Mouse (Mus musculus) kidney, adult 18-20 months (tissue): ENCODE results near the gene Gpsm1.
A peak's percentile ranks its signal among the peaks of the same experiment; 100 is the strongest.

ENCODE experiments used
- DNase-seq: peaks from one replicate; pipeline ENCODE4 v3.0.0; 2021

The Gpsm1 gene

DNA sequence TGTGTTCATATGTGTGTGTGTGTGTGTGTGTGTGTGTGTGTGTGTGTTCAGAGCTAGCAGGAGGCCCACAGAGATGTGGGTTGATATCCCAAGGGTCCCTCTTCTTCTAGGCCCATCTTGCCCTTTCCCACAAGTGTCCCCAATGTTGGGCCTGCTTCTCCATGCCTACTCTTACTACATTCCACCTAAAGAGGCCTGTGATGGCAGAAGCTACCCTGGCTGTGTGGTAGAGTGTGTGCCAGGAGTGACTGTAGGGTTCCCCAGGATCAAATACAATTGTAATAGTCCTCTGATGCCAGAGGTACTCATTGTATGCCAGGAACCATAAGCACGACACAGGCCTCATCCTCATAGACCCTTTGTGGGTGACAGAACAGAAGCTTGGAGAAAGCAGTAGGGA, 1.9 kb upstream of the Gpsm1 start:
- DNase-seq = no peak

DNA sequence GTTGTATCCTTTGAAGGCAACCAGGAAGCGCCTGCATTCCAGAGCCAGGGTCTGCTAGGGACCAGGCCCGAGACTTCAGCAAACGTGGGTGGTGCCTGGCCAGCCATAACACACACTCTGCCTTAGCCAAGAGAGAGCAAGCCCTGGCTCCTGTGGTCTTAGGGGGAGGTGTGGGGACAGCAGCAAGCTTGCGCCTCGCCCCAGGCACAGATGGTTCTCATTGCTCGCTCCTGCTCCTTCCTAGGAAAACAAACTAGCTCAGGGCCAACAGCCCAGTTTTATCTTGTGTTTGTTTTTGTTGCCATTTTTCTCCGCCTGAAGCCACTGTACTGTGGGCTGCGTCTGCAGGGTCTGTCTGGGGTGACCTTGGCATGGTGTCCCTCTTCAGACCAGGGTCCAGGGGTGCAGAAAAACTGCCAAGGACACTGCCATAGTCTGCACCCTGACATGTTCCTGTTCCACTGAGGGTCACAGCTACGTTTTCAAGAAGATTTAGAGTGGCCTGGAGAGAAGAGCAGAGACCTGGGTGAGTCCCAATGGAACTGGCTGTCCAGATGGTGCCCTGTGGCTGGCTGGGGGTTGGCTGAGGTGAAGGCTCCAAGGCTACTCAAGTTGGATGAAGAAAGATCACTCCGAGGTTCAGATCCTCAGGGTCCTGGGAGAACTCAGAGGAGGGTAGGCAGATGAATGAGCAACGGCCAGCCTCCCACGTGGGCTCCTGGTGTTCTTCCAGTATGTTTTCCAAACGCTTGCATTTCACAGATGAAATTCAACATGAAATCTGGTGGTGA, 839 bp upstream of the Gpsm1 start:
- DNase-seq = peak; percentile 41

DNA sequence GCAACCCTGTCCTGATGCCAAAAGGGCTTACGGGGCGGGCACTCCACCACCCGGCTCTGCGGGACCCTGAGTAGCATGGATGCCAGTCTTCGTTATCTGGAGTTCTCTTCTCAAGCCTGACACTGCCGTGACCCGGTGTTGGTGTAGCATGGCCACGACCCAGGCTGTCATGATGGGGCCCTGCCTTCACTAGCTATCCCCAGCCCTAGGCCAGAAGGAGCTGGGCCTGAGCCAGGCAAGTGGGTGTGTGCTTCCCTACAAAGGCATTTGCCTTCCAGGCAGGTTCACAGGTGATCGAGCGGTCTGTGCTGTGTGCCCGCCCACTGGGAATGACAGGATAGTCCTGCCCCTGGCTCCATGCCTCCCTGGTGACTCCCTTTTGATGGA, 603 bp downstream of the Gpsm1 start:
- DNase-seq = peak; percentile 57

DNA sequence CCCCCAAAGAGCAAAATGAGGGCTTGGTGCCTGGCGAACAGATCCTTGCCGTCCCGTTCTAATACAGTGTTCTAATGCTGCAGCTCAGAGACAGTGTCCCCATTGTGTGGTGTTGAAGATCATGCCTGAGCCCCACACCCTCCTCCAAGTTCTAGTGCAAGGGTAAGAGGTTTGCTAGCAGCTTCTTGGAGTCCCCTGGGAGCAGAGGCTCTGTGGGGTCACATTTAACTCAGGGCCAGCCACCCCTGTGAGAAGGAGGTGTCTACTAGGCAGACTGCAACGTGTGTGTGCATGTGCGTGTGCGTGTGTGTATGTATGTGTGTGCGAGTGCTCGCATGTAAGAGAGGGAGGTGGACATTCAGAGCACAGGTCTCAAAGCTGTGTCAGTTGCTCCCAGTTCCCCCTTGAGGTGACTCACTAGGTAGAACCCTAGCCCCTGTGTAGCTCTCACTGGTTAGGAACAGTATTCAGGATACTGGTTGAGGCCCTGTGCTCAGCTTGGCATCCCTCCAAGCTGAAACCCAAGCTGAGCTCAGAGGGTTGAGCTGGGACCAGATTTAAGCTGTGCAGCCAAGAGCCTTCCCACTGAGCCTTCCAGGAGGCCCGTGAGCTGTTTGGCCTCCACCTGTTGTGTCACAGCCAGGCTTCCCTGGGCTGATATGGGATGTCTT, 1.4 kb downstream of the Gpsm1 start:
- DNase-seq = no peak

DNA sequence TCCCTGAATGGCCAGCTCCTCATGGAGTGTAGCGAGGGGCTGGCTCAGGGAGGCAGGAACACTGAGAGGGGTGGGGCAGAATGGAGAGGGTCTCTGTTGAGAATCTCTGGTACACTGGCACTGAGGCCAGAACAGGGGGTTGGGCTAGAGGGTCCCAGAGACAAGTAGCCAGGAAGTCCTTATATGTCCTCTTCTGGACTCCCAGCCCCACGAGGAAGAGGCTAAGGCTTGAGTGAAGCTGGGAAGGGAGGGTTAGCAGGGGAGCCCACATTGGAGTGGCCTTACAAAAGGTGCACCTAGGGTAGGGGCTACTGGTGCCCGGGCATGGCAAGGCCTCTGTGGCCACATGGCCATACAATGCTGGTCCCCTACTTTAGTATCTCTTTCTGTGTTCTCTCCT, 2.1 kb downstream of the Gpsm1 start:
- no peak for DNase-seq

DNA sequence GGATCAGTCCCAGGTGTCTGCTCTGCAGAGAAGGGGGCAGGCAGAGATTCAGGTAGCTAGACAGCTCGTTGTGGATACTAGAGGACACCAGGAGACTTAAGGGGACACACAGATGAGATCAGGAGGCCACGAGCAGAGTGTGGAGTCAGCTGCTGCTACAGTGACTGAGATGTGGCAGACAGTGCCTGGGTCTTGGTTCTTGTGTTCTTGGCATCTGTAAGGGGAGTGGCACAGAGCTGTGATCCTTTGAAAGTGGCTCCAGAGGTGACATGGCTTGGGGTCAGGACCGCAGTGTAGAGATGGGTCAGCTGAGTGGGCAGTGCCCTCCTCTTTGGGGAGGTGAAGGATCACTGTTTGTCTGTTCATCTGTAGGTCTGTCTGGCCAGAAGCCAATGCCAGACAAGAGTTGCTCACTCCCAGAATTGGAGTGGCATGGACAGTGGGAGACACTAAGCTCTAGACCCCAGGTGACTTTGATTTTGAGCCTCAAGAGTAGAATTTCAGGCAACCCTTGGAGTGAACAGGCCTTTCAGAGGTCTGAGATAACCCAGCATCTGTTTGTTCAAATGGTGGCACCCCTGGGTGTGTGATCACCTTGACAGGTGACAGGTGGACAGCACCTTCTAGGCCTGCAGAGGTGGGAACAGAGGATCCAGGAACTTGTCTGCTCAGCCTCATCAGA, 2.8 kb downstream of the Gpsm1 start:
- DNase-seq = no peak

DNA sequence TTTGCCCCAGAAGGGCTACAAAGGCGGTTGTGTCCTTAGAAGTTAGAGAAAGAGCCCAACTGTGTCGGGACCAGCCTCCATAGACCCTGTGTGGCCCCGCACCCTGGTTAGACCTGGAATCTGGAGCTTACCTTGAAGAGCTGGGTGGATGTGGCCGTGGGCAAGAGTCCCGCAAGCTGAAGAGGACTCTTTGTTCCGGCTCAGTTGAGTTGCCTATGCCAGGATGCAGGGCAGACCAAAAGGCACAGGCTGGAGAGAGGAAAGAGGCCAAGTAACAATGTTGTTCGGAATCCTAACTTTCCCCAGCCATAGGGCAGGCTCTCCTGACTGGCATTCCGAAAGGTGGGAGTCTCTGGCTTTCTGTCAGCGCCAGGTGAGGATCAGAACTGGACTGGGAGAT, 3.8 kb downstream of the Gpsm1 start:
- no peak for DNase-seq

DNA sequence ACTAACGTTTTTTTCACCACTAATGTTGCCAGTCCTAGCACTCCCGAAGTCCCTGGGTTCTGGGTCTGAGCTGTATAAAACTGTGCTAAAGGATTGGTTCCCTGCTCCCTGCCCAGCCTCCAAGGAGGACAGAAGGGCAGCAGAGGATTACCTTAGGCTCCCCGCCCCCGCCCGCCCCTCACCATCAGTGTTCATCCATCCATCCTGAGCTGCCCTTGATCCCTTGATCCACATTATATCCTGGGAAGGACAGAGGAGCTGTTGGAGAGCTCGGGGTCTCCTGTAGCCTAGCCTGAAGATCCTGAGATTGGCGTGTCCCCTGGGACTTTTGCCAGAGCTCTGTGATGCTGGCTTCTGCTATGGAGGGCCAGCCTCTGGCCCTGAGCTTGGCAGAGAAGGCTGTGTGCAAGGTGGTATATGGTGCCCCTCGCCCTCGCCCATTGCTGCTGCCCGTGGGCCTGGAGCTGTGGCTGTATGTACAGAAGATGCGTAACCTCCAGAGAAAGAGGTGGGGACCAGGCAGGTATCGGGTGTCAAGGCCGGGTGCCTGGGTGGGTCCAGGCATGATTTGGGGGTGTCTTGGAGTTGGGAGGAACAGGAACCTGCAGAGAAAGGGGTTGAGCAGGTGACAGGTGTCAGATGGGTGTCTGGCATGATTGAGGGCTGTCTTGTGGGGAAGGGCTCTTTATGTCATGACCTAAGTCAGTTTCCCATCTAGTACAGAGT, 4.4 kb downstream of the Gpsm1 start:
- no peak for DNase-seq

DNA sequence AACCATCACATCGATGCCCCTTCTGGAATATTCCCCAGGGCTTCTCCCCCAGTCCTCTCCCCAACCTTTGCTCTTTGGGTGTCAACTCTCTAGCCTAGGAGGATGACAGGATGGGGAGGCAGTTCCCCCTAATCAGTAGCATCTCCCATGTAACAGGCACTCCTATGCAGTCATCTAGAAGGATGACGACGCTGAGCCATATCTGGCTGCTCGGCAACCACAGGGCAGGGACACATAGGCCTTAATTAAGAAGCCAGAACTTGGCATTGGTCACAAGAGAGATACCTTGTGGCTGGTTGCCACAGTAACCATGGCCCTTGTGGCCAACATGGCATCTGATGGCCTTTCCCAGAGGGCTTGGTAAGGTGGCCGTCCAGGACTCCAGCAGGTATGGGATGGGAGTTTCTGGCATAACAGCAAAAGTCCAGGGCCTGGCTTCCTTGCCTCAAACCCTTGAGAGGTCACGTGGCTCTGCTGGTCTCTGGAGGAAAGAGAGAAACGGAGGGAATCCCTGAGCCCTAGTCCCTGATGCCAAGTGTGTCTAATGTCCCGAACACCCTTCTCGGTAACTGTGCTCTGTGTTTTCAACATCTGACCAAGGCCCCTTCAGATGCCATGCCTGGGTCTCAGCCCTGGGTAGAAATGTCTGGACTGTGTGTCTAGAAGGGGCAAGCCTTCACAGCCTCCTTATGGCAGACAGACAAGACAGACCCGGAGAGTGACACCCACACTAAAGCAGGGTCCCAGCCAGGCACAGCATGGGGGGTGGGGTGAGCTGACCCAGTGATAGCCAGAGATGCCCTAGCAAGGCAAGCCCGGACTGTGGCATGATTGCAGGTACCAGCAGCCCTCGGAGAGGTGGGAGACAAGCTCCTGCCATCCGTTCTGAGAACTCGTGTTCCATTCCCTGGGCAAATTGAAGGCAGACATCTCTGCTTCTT, 5.2 kb downstream of the Gpsm1 start:
- no peak for DNase-seq

DNA sequence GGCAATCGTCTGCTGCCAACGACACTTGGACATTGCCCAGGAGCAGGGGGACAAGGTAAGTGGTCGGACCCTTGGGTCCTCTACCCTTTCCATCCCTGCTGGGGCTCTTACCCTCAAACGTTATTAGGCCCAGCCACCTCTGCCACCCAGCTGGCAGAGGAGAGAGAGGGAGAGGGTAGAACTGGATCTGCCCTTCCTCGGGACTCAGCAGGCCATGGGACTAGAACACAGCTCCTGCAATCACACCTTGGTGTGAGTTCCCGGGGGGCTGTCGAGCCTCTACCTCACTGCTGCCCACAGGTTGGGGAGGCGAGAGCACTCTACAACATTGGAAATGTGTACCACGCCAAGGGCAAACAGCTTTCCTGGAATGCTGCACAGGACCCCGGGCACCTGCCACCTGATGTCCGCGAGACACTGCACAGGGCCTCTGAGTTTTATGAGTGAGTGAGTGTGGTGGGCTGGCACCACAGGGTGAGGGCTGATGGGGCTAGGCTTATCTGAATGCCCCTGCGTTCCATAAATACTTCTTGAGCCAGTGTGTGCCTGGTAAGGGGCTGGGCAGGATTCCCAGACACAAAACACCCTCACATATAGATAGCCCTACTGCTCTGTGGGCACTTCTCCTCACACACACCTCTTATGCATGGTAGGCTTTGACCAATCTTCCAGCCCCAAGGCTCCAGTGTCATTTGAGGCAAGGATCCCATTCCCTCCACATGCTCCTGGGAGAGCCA, 8.4 kb downstream of the Gpsm1 start:
- no peak for DNase-seq

DNA sequence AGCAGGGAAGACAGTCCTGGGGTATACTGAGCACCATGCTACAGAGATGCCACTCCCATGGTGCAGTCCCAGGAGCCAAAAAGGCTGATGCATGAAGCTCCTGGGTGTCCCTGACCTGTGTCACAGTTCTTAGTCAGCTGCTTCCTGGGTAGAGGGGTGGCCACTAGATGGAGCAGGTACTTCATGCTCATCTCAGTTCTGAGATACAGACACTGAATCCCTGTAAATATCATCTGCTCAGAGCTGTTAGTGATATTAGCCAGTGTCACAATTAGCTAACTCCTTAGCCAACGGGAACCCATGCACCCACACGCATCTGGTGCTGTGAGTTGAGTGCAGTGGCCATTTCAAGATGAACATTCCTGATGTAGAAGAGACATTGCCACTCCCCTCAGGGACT, 9.6 kb downstream of the Gpsm1 start:
- no peak for DNase-seq

DNA sequence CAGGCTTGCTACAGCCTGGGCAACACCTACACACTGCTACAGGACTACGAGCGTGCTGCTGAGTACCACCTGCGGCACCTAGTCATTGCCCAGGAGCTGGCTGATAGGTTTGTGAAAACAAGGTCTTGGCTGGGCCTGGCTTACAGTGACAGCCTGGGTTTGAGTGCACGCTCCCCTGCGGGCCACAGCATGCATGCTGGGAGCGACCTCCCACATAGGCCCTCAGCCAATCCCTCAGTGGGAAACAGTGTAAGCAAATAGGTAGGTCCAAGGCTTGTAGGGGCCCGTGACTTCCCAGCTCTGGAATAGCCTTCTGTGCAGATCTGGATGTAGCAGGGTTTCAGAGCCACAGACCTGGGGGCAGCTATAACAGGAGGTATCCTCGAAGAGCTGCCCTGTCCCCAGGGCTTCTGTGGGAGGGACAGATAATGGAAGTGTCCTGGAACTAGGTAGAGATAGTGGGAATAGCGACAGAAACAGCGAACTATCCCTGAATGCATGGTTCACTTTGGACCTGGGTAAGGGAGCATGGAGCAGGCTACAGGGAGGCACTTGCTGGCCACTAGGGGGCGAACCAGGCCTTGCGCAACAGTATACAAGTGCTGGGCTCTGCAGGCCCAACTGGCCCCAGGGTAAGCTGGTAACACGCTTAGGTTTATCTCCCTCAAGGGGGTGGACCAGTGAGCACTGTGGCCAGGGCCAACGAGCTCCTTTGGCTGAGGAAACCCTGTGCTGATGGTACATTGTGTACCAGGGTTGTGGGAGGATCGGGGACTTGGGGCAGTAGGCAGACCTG, 10.3 kb downstream of the Gpsm1 start:
- peak; percentile 60 for DNase-seq

DNA sequence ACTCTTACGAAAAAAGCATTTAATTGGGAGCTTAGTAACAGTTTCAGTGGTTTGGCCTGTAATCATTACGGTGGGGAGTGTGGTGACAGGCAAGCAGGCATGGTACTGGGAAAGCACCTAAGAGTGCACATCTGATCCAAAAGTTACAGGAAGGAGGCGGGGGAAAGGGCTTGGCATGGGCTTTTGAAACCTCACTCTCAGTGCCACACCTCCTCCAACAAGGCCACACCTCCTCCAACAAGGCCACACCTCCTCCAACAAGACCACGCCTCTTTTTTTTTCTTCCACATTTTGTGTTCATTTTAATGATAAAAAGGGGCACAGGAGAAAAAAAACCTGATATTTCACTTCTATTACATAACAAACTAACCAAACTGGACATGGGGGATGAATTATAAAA, 12.5 kb downstream of the Gpsm1 start:
- DNase-seq = no peak

DNA sequence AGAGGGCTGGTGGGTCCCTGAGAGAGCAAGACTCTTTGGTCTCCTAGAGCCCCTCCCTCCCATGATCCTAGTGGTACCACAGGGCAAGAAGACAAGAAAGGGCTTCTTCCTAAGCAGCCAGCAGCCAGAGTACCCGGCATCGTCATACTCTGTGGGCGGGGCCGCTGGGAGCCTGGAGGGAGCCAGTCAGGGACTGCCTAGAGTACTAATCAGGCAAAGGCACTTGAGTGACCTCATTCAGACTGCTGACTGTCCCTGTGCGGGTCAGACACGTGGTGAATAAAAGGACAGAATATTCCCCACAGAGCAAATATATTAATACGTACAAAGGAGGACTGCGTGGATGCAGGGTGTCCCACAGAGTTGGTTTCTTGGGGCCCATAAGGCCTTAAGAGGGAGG, 14.1 kb downstream of the Gpsm1 start:
- no peak for DNase-seq

DNA sequence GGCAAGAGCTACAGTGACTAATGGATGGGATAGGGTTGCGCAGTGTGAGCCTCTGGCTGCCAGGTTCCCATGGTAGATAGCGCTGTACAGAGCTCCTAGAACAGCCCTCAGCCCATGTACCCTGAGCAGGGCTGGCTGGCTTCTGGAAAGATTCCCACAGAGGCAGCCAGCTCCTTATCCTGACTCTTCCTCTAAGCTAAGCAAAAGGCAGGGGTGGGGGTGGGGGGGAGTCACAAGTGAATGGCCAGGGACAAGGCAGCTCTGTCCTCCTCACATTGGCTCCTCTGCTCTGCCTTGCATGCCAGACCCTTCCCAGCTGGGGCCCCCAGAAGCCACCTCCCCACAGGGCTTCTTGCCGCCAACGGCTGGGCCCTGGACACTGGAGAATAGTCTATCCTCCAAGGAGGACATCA, 14.7 kb downstream of the Gpsm1 start:
- no peak for DNase-seq

DNA sequence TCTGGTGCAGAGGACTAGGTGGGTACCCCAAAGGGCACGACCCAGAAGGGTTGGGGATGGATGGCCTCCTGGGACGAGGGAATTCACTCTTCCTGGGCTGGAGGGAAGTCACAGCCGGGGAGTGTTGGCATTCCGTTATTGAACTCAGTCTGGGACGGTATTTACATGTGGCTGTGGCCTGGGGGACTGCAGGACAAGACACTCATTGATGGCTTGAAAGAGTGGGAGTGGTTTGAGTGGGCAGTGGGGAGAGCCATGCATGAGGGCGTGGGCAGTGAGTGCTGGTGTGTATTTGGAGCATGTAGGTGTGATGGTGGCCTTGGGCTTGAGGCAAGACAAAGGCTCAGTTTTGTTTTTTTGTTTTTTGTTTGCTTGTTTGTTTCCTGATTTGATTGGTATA, 15.4 kb downstream of the Gpsm1 start:
- no peak for DNase-seq

DNA sequence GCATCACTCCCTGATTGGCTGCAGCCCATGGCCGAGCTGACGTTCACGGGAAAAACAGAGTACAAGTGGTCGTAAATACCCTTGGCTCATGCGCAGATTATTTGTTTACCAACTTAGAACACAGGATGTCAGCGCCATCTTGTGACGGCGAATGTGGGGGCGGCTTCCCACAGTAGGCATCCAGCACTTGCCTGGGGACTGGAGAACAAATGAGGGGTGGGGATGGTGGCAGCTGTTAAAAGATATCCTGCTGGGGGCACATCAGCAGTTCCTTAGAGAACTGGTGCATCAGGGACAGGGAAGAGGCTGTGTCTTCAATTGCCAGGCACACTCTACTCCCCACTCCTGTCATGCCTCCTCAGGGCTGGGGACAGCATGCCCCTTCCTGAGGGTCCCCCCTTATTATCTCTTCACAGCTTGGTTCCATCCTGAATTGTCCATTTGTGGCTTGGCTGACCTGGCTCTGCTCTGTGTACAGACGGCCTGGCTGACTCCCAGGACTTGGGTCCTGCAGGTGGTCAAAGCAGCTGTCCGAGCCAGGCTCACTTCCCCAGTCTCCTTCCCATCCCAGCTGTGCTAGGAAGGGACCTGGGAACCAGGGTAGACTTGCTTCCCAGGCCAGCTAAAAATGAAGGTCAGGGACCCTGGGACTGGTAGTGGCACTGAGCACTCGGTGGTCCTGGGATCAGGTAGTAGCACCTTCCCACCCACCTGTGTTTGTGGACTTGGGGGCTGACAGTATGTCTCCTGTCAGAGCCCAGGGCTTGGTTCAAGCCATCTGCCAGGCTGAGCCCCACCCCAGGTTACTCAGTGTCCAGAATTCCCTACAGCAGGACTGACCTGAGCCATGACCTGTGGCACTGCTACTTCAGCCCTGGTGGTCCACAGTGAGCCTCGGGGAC, 23.2 kb downstream of the Gpsm1 start:
- no peak for DNase-seq

DNA sequence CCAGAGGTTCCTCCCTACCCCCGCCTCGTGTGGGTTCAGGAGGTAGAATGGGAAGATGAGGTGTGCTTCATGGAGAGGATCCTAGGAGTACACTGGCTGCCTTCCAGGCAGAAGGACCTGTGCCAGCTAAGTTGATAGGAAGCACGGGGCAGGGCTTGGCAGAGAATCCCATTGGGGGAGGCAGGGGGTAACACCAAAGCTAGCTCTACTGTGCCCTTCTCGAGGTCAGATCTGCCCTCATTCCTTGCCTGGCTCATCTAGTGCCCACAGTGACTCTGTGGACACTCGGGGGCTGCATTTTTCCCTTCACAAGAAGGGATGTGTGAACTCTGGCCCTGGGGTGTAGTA, 23.9 kb downstream of the Gpsm1 start:
- DNase-seq = peak; percentile 42

DNA sequence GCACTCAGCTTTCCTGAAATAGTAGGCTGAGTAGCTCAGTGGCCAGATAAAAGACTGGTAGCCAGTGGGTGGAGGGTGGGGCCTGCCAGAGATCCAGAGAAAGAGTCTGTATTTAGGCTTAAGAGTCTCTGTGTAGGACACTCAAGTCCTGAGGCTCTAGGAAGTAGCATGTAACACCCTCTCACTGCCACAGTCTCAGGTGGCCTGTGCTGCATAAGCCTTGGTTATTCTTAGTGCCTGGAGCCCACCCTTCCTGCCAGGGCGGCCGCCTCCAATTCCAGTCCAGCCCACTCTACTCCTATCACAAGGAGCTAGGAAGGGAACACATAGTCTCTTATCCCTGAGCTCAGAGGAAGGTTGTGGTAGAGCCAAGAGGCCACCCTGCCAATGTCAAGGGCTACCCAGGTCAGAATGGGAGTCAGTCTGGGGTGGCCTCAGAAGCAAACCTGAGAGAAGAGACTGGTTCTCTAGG, 26.2 kb downstream of the Gpsm1 start:
- no peak for DNase-seq

DNA sequence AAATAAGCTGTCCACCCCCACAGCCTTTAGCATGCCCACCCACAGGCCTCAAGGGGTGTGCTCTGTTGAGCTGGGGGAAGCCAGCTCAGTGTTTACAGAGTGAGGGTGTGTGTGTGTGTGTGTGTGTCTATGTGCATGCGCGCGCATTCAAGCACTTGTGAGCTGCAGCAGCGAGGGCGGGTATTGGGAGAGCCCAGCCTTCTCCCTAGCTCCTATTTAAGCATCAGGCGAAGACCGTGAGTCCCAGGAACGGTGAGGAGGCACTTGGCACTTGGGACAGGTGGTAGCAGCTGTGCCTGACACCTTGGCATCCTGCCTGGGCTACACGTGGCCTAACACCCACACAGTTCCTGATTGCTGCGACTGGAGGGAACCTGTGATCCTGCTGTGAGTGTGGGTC, 26.7 kb downstream of the Gpsm1 start:
- DNase-seq = peak; percentile 46
